Mouse (Mus musculus) bone marrow, adult 2 months (tissue): ENCODE results near the gene Phf7.

Source experiments
- CTCF ChIP-seq: fragments of 200-500 bp; IDR thresholded peaks from 2 replicates; pipeline ENCODE4 v1.5.1; 2011; ENCODE audit warnings: low read length, control low read depth; ENCODE audit not compliant: control insufficient read depth, insufficient read depth
- POLR2A ChIP-seq: fragments of 200-500 bp; IDR thresholded peaks from 2 replicates; pipeline ENCODE4 v1.6.1; 2011; ENCODE audit warnings: low read depth, mild to moderate bottlenecking, control low read depth, low read length, borderline replicate concordance; ENCODE audit not compliant: control insufficient read depth

- TF ChIP-seq CTCF, result no peak
- TF ChIP-seq POLR2A, result no peak
Observed at GRCm38 (mm10) chr14:31268301-31269001, 17.3 kb upstream of the Phf7 start.
